Mouse (Mus musculus): ENCODE results near the gene Hpse2. TPM values are rescaled to one million over a fixed set of nuclear protein-coding genes. Genes with fewer than 3 reads are reported as not detected.
"Not testable (repeated sequence)": the region's sequence is repeated elsewhere in the genome, so short reads cannot be mapped to it uniquely, and the experiment has no call there.

The Hpse2 gene
- polyA plus RNA-seq, 1 experiment from 2014 or later, result 0.05 TPM

GRCm38 (mm10) chr19:42785129-42785528 is 603.0 kb downstream of the Hpse2 start:
- Histone ChIP-seq H3K9me3 (no peaks in the 10 kb centered on the region), H3K27ac (peak overlapping the region; percentile 16), H3K4me1 (replicated peaks) (peaks cover 16% of the 10 kb centered on the region), H3K4me2 (replicated peaks) (no peak overlapping the region), H3K27me3 (0 out of 2 replicates have a peak, but pooled peaks cover 6% of the 10 kb centered on the region), H3K36me3 (no peaks in the 10 kb centered on the region), H3K9ac (replicated peaks) (no peak overlapping the region), H3K4me3 (replicated peaks) (no peak overlapping the region)
- 27% methylated on average over 2 of the region's 2 CpGs for WGBS
- no peak for ATAC-seq

- peak overlapping the region; percentile 80 for H3K27ac ChIP-seq
- H3K9me3 ChIP-seq, H3K27me3 ChIP-seq, ATAC-seq, H3K36me3 ChIP-seq: not testable (repeated sequence)
- peak overlapping the region; percentile 54 for H3K4me3 ChIP-seq (replicated peaks)
- 52% methylated on average over 7 of the region's 7 CpGs for WGBS
- peak overlapping the region; percentile 62 for H3K9ac ChIP-seq (replicated peaks)
- H3K4me1 ChIP-seq (replicated peaks), result peaks cover 12% of the 10 kb centered on the region; the same call in 1 of the 2 replicates
- peak overlapping the region; percentile 62 for H3K4me2 ChIP-seq (replicated peaks)
Measured at GRCm38 (mm10) chr19:42780156-42780538, 608.0 kb downstream of the Hpse2 start.

GRCm38 (mm10) chr19:42779531-42780155 is 608.5 kb downstream of the Hpse2 start, which contains the start of gene Hps1:
TSS of gene Hps1 (minus strand) at chr19:42779978.
- H3K9ac ChIP-seq (replicated peaks), result peak within 1 kb of the TSS; percentile 62
- peak within 1 kb of the TSS; percentile 54 for H3K4me3 ChIP-seq (replicated peaks)
- peak; percentile 99 for ATAC-seq
- H3K36me3 ChIP-seq, result no peaks in the 10 kb centered on the region
- H3K4me1 ChIP-seq (replicated peaks), result peaks cover 11% of the 10 kb centered on the region; the same call in 1 of the 2 replicates
- peak within 1 kb of the TSS; percentile 80 for H3K27ac ChIP-seq
- WGBS, result 1% methylated on average over 42 of the region's 43 CpGs
- H3K4me2 ChIP-seq (replicated peaks), result peak within 1 kb of the TSS; percentile 62
- no peaks in the 10 kb centered on the region for H3K9me3 ChIP-seq
- no peaks in the 10 kb centered on the region for H3K27me3 ChIP-seq

- Histone ChIP-seq H3K9ac (replicated peaks) (no peak overlapping the region), H3K27ac (no peak overlapping the region), H3K9me3 (no peaks in the 10 kb centered on the region), H3K4me1 (replicated peaks) (0 out of 2 replicates have a peak, but pooled peaks cover 11% of the 10 kb centered on the region), H3K36me3 (no peaks in the 10 kb centered on the region), H3K4me2 (replicated peaks) (no peak overlapping the region), H3K27me3 (no peaks in the 10 kb centered on the region), H3K4me3 (replicated peaks) (no peak overlapping the region)
- no peak for ATAC-seq
- 87% methylated on average over 5 of the region's 5 CpGs for WGBS
Measured at GRCm38 (mm10) chr19:42777801-42778200, 610.4 kb downstream of the Hpse2 start.

GRCm38 (mm10) chr19:42776813-42777212 is 611.3 kb downstream of the Hpse2 start:
- WGBS, result 100% methylated on average over 1 of the region's 1 CpGs
- no peak for ATAC-seq
- Histone ChIP-seq H3K4me2 (replicated peaks) (no peak overlapping the region), H3K27me3 (no peaks in the 10 kb centered on the region), H3K36me3 (no peaks in the 10 kb centered on the region), H3K4me1 (replicated peaks) (0 out of 2 replicates have a peak, but pooled peaks cover 11% of the 10 kb centered on the region), H3K4me3 (replicated peaks) (no peak overlapping the region), H3K9ac (replicated peaks) (no peak overlapping the region), H3K9me3 (no peaks in the 10 kb centered on the region), H3K27ac (no peak overlapping the region)

- Histone ChIP-seq H3K4me1 (replicated peaks) (0 out of 2 replicates have a peak, but pooled peaks cover 3% of the 10 kb centered on the region), H3K4me2 (replicated peaks) (no peak overlapping the region), H3K9me3 (no peaks in the 10 kb centered on the region), H3K27me3 (no peaks in the 10 kb centered on the region), H3K9ac (replicated peaks) (no peak overlapping the region), H3K27ac (no peak overlapping the region), H3K36me3 (peaks cover 29% of the 10 kb centered on the region; the same call in 1 of the 2 replicates), H3K4me3 (replicated peaks) (no peak overlapping the region)
- no peak for ATAC-seq
- WGBS, result 79% methylated on average over 23 of the region's 23 CpGs
Measured at GRCm38 (mm10) chr19:42770141-42770872, 617.8 kb downstream of the Hpse2 start.

- H3K36me3 ChIP-seq, result peaks cover 32% of the 10 kb centered on the region; the same call in 1 of the 2 replicates
- H3K9ac ChIP-seq (replicated peaks), result no peak overlapping the region
- no peak overlapping the region for H3K4me3 ChIP-seq (replicated peaks)
- 0 out of 2 replicates have a peak, but pooled peaks cover 3% of the 10 kb centered on the region for H3K4me1 ChIP-seq (replicated peaks)
- no peak overlapping the region for H3K27ac ChIP-seq
- no peaks in the 10 kb centered on the region for H3K27me3 ChIP-seq
- no peaks in the 10 kb centered on the region for H3K9me3 ChIP-seq
- 95% methylated on average over 10 of the region's 10 CpGs for WGBS
- H3K4me2 ChIP-seq (replicated peaks), result no peak overlapping the region
- no peak for ATAC-seq
Measured at GRCm38 (mm10) chr19:42769648-42770047, 618.5 kb downstream of the Hpse2 start.

GRCm38 (mm10) chr19:42767361-42767760 is 620.8 kb downstream of the Hpse2 start:
- no peaks in the 10 kb centered on the region for H3K27me3 ChIP-seq
- H3K4me2 ChIP-seq (replicated peaks), result no peak overlapping the region
- 65% methylated on average over 8 of the region's 8 CpGs for WGBS
- H3K9ac ChIP-seq (replicated peaks), result no peak overlapping the region
- peaks cover 32% of the 10 kb centered on the region; the same call in 1 of the 2 replicates for H3K36me3 ChIP-seq
- no peak overlapping the region for H3K27ac ChIP-seq
- H3K9me3 ChIP-seq, result no peaks in the 10 kb centered on the region
- ATAC-seq, result no peak
- H3K4me1 ChIP-seq (replicated peaks), result 0 out of 2 replicates have a peak, but pooled peaks cover 3% of the 10 kb centered on the region
- no peak overlapping the region for H3K4me3 ChIP-seq (replicated peaks)

GRCm38 (mm10) chr19:42764398-42764797 is 623.8 kb downstream of the Hpse2 start:
- H3K27ac ChIP-seq, result no peak overlapping the region
- 86% methylated on average over 10 of the region's 10 CpGs for WGBS
- H3K4me1 ChIP-seq (replicated peaks), result 0 out of 2 replicates have a peak, but pooled peaks cover 3% of the 10 kb centered on the region
- no peaks in the 10 kb centered on the region for H3K9me3 ChIP-seq
- H3K27me3 ChIP-seq, result no peaks in the 10 kb centered on the region
- ATAC-seq, result no peak
- H3K4me3 ChIP-seq (replicated peaks), result no peak overlapping the region
- peaks cover 34% of the 10 kb centered on the region; the same call in 1 of the 2 replicates for H3K36me3 ChIP-seq
- H3K9ac ChIP-seq (replicated peaks), result no peak overlapping the region
- H3K4me2 ChIP-seq (replicated peaks), result no peak overlapping the region

- H3K9me3 ChIP-seq, result no peaks in the 10 kb centered on the region
- 94% methylated on average over 6 of the region's 6 CpGs for WGBS
- H3K27ac ChIP-seq, result no peak overlapping the region
- H3K36me3 ChIP-seq, result peaks cover 7% of the 10 kb centered on the region; the same call in 1 of the 2 replicates
- H3K4me3 ChIP-seq (replicated peaks), result no peak overlapping the region
- no peak for ATAC-seq
- no peak overlapping the region for H3K9ac ChIP-seq (replicated peaks)
- H3K4me2 ChIP-seq (replicated peaks), result no peak overlapping the region
- no peaks in the 10 kb centered on the region for H3K27me3 ChIP-seq
- H3K4me1 ChIP-seq (replicated peaks), result peaks cover 25% of the 10 kb centered on the region
Measured at GRCm38 (mm10) chr19:42756671-42757070, 631.5 kb downstream of the Hpse2 start.

- Histone ChIP-seq H3K9me3 (no peaks in the 10 kb centered on the region), H3K4me3 (replicated peaks) (no peak overlapping the region), H3K4me2 (replicated peaks) (no peak overlapping the region), H3K4me1 (replicated peaks) (peaks cover 34% of the 10 kb centered on the region), H3K27ac (no peak overlapping the region), H3K36me3 (no peaks in the 10 kb centered on the region), H3K9ac (replicated peaks) (no peak overlapping the region), H3K27me3 (no peaks in the 10 kb centered on the region)
- no peak for ATAC-seq
- 87% methylated on average over 15 of the region's 15 CpGs for WGBS
Measured at GRCm38 (mm10) chr19:42755148-42755870, 632.8 kb downstream of the Hpse2 start.

Data from midbrain, embryonic 13.5 days (tissue).